Mouse (Mus musculus) skeletal muscle tissue, postnatal 0 days (tissue): ENCODE results near the gene Hoxb5. TPM values are rescaled to one million over a fixed set of nuclear protein-coding genes. Genes with fewer than 3 reads are reported as not detected.

Experiments
- microRNA counts: library from miRNA; unstranded; fragments of <30 nt; microRNA quantifications from one replicate; lab custom pipeline; 2015
- microRNA-seq, 2 experiments: library from miRNA; unstranded; fragments of <30 nt; microRNA quantifications; one replicate each; pipeline ENCODE4; 2016
- polyA plus RNA-seq: library from polyadenylated mRNA; unstranded; fragments of >200 nt; fragmentation: Nextera tagmentation; extraction: Ambion mirVana; gene quantifications from 2 replicates; pipeline ENCODE4 v1.2.1, GENCODE M21; 2015

Hoxb5 gene
- 0.55 and 0.59 TPM in 2 replicates for polyA plus RNA-seq

GRCm38 (mm10) chr11:96303151-96304099 is at the start of gene Hoxb5:
Gene Hoxb5, plus strand, starts transcription at chr11:96303336.

GRCm38 (mm10) chr11:96270996-96271540 is 32.1 kb upstream of the Hoxb5 start, which contains the start of gene Hoxb9:
Gene Hoxb9, plus strand, starts transcription at chr11:96271457.

GRCm38 (mm10) chr11:96281855-96282570 is 21.1 kb upstream of the Hoxb5 start, which contains the start of gene Hoxb8:
Gene Hoxb8, plus strand, starts transcription at chr11:96281905.

GRCm38 (mm10) chr11:96285771-96286738 is 17.1 kb upstream of the Hoxb5 start, which contains the start of gene Hoxb7:
Gene Hoxb7, plus strand, starts transcription at chr11:96286623.

GRCm38 (mm10) chr11:96291681-96292564 is 11.2 kb upstream of the Hoxb5 start, which contains the start of gene Hoxb6:
Gene Hoxb6, plus strand, starts transcription at chr11:96292476.

GRCm38 (mm10) chr11:96317608-96318367 is 14.7 kb downstream of the Hoxb5 start, which contains the start of gene Hoxb4:
Gene Hoxb4, plus strand, starts transcription at chr11:96318267.

GRCm38 (mm10) chr11:96323154-96323553 is 20.0 kb downstream of the Hoxb5 start, which contains the start of gene Hoxb3:
Gene Hoxb3, plus strand, starts transcription at chr11:96323326.

GRCm38 (mm10) chr11:96350341-96350624 is 47.1 kb downstream of the Hoxb5 start, which contains the start of gene Hoxb2:
Gene Hoxb2, plus strand, starts transcription at chr11:96350525.

MicroRNAs encoded within 50 kb of the gene (microRNA counts, 519-probe panel; counts per million panel counts)
- 2,709 counts per million, percentile 70 among the panel's probes with 10 or more counts for microRNA mmu-miR-10a (lab: Ali Mortazavi, UCI)
- 5,297 counts per million, percentile 88 among the panel's probes with 10 or more counts for microRNA mmu-miR-196a (lab: Ali Mortazavi, UCI)

Small RNAs within 50 kb of the gene (microRNA-seq; reads per million reads assigned to microRNA genes)
- gene Mir10a: 1,921 to 2,023 reads per million in 2 experiments
- gene Mir196a-1: 9.3 to 14.0 reads per million in 2 experiments

Other genes with a start within 250 kb of the Hoxb5 start
- 17.8 and 18.8 TPM in 2 replicates for gene Ube2z, start 237.9 kb upstream of the Hoxb5 start, polyA plus RNA-seq
- gene Atp5g1, start 227.7 kb upstream of the Hoxb5 start, polyA plus RNA-seq: 2,104 and 2,569 TPM in 2 replicates
- gene Calcoco2, start 191.4 kb upstream of the Hoxb5 start, polyA plus RNA-seq: not detected in 2 replicates
- not detected in 2 replicates for gene Ttll6, start 169.6 kb upstream of the Hoxb5 start, polyA plus RNA-seq
- gene Hoxb13, start 109.0 kb upstream of the Hoxb5 start, polyA plus RNA-seq: not detected in 2 replicates
- 0.51 and 0.63 TPM in 2 replicates for gene Hoxb9, start 31.9 kb upstream of the Hoxb5 start, polyA plus RNA-seq
- 0.12 and 0.32 TPM in 2 replicates for gene Hoxb8, start 21.4 kb upstream of the Hoxb5 start, polyA plus RNA-seq
- 2.2 and 2.9 TPM in 2 replicates for gene Hoxb7, start 16.7 kb upstream of the Hoxb5 start, polyA plus RNA-seq
- gene Hoxb6, start 10.9 kb upstream of the Hoxb5 start, polyA plus RNA-seq: 0.23 and 0.43 TPM in 2 replicates
- gene Hoxb4, start 14.9 kb downstream of the Hoxb5 start, polyA plus RNA-seq: 0.14 and 0.16 TPM in 2 replicates
- gene Hoxb3, start 20.0 kb downstream of the Hoxb5 start, polyA plus RNA-seq: 0.33 TPM in 1 of 2 replicates, not detected in the other
- gene Hoxb2, start 47.2 kb downstream of the Hoxb5 start, polyA plus RNA-seq: 1.3 and 2.0 TPM in 2 replicates
- not detected in 2 replicates for gene Hoxb1, start 62.4 kb downstream of the Hoxb5 start, polyA plus RNA-seq
- 0.16 and 0.32 TPM in 2 replicates for gene Skap1, start 161.3 kb downstream of the Hoxb5 start, polyA plus RNA-seq